Mouse (Mus musculus) liver, adult (tissue): ENCODE data around the gene Hdac9.

Source experiments
- GATA4 ChIP-seq: IDR thresholded peaks from 2 replicates; pipeline ENCODE4 v1.6.1; 2014; ENCODE audit warnings: mild to moderate bottlenecking, low read length; ENCODE audit not compliant: insufficient replicate concordance

Gene Hdac9

GRCm38 (mm10) chr12:34779368-34779957 is 137.4 kb downstream of the Hdac9 start:
- TF ChIP-seq GATA4: no peak

- no peak for TF ChIP-seq GATA4
These were observed 140.7 kb downstream of the Hdac9 start for GRCm38 (mm10) chr12:34776170-34776569.

GRCm38 (mm10) chr12:34774071-34774470 is 142.8 kb downstream of the Hdac9 start:
- TF ChIP-seq GATA4: no peak

GRCm38 (mm10) chr12:34767226-34767775 is 149.6 kb downstream of the Hdac9 start:
- no peak for TF ChIP-seq GATA4

- no peak for TF ChIP-seq GATA4
These were observed 169.6 kb downstream of the Hdac9 start for GRCm38 (mm10) chr12:34747266-34747665.

GRCm38 (mm10) chr12:34725204-34725603 is 191.7 kb downstream of the Hdac9 start:
- no peak for TF ChIP-seq GATA4

GRCm38 (mm10) chr12:34724274-34724673 is 192.6 kb downstream of the Hdac9 start:
- no peak for TF ChIP-seq GATA4

- TF ChIP-seq GATA4: no peak
These were observed 193.9 kb downstream of the Hdac9 start for GRCm38 (mm10) chr12:34722831-34723490.

- TF ChIP-seq GATA4: no peak
These were observed 196.0 kb downstream of the Hdac9 start for GRCm38 (mm10) chr12:34720906-34721305.

- TF ChIP-seq GATA4: no peak
These were observed 202.5 kb downstream of the Hdac9 start for GRCm38 (mm10) chr12:34714266-34714939.

- no peak for TF ChIP-seq GATA4
These were observed 218.9 kb downstream of the Hdac9 start for GRCm38 (mm10) chr12:34697981-34698380.

GRCm38 (mm10) chr12:34696736-34697135 is 220.2 kb downstream of the Hdac9 start:
- TF ChIP-seq GATA4: no peak

GRCm38 (mm10) chr12:34688941-34689340 is 228.0 kb downstream of the Hdac9 start:
- no peak for TF ChIP-seq GATA4

- TF ChIP-seq GATA4: no peak
These were observed 233.5 kb downstream of the Hdac9 start for GRCm38 (mm10) chr12:34683375-34683774.

GRCm38 (mm10) chr12:34682657-34683056 is 234.2 kb downstream of the Hdac9 start:
- TF ChIP-seq GATA4: no peak

GRCm38 (mm10) chr12:34680576-34680975 is 236.3 kb downstream of the Hdac9 start:
- TF ChIP-seq GATA4: no peak
